Mouse (Mus musculus) B cell, adult (primary cell): ENCODE measurements around the gene Gabra1. TPM values are rescaled to one million over a fixed set of nuclear protein-coding genes. Genes with fewer than 3 reads are reported as not detected.

Source experiments
- total RNA-seq: library from RNA; stranded (reverse); gene quantifications from 4 replicates; pipeline ENCODE4 v1.2.4, GENCODE M21; 2023; ENCODE audit not compliant: inconsistent age

Gene Gabra1
- total RNA-seq = not detected in 4 replicates

DNA sequence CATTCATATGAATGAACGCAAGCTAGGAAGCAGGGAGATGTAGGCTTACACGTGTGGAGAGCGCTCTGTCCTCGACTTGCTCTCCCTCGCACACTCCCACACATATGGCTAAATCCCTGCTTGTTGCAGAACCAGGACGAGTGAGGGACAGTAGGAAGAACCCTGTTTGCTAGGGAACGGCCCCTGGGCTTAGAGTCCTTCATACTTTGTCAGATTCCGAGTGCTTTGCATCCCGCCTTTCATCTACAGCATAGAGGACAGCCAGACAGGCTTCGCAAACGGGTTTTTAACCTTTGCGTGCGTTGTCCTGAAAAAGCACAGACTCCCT lies at the start of gene Gabra1:
Gene Gabra1, minus strand, starts transcription at position 106 of the 328 bp plus-strand sequence.

Other genes starting within 250 kb of the Gabra1 start
- gene Gabrg2, start 182.1 kb downstream of the Gabra1 start, total RNA-seq = not detected in 4 replicates
- not detected in 4 replicates for gene Gabra6, start 138.1 kb upstream of the Gabra1 start, total RNA-seq
- gene Gabrb2, start 236.8 kb upstream of the Gabra1 start, total RNA-seq = not detected in 4 replicates